Mouse (Mus musculus): ENCODE data around the gene Serpinb1b. TPM values are rescaled to one million over a fixed set of nuclear protein-coding genes. Genes with fewer than 3 reads are reported as not detected.
A peak's percentile ranks its signal among the peaks of the same experiment; 100 is the strongest.
"Not testable (repeated sequence)": the region's sequence is repeated elsewhere in the genome, so short reads cannot be mapped to it uniquely, and the experiment has no call there.

Serpinb1b gene
- 0.73 and 0.85 TPM in 2 replicates for polyA plus RNA-seq (2015; fragmentation: Nextera tagmentation; extraction: Ambion mirVana)

GRCm38 (mm10) chr13:33078056-33078705 is at the start of gene Serpinb1b:
Gene Serpinb1b, plus strand, starts transcription at chr13:33078575.
- DNase-seq (ENCODE audit: low spot score): no peak

GRCm38 (mm10) chr13:33029478-33029877 is 48.9 kb upstream of the Serpinb1b start:
- DNase-seq (ENCODE audit: low spot score): not testable (repeated sequence)

- DNase-seq (ENCODE audit: low spot score): no peak
Observed at GRCm38 (mm10) chr13:33030281-33030680, 48.1 kb upstream of the Serpinb1b start.

- no peak for DNase-seq (ENCODE audit: low spot score)
Observed at GRCm38 (mm10) chr13:33035506-33035905, 42.9 kb upstream of the Serpinb1b start.

- no peak for DNase-seq (ENCODE audit: low spot score)
Observed at GRCm38 (mm10) chr13:33043542-33043941, 34.8 kb upstream of the Serpinb1b start.

- DNase-seq (ENCODE audit: low spot score): no peak
Observed at GRCm38 (mm10) chr13:33047234-33047633, 31.1 kb upstream of the Serpinb1b start.

- no peak for DNase-seq (ENCODE audit: low spot score)
Observed at GRCm38 (mm10) chr13:33048187-33048586, 30.2 kb upstream of the Serpinb1b start.

GRCm38 (mm10) chr13:33051697-33052096 is 26.7 kb upstream of the Serpinb1b start:
- DNase-seq (ENCODE audit: low spot score): no peak

GRCm38 (mm10) chr13:33063048-33063447 is 15.3 kb upstream of the Serpinb1b start:
- no peak for DNase-seq (ENCODE audit: low spot score)

GRCm38 (mm10) chr13:33067387-33067977 is 10.9 kb upstream of the Serpinb1b start:
- DNase-seq (ENCODE audit: low spot score): no peak

- no peak for DNase-seq (ENCODE audit: low spot score)
Observed at GRCm38 (mm10) chr13:33068164-33068563, 10.2 kb upstream of the Serpinb1b start.

- DNase-seq (ENCODE audit: low spot score): no peak
Observed at GRCm38 (mm10) chr13:33071776-33072175, 6.6 kb upstream of the Serpinb1b start.

- DNase-seq (ENCODE audit: low spot score): peak; percentile 42
Observed at GRCm38 (mm10) chr13:33074029-33074428, 4.3 kb upstream of the Serpinb1b start.

GRCm38 (mm10) chr13:33076247-33076646 is 2.1 kb upstream of the Serpinb1b start:
- DNase-seq (ENCODE audit: low spot score): no peak

GRCm38 (mm10) chr13:33077026-33077685 is 1.2 kb upstream of the Serpinb1b start:
- DNase-seq (ENCODE audit: low spot score): no peak

- peak; percentile 38 for DNase-seq (ENCODE audit: low spot score)
Observed at GRCm38 (mm10) chr13:33079391-33079790, 1.0 kb downstream of the Serpinb1b start.

GRCm38 (mm10) chr13:33080356-33080755 is 2.0 kb downstream of the Serpinb1b start:
- DNase-seq (ENCODE audit: low spot score): no peak

- no peak for DNase-seq (ENCODE audit: low spot score)
Observed at GRCm38 (mm10) chr13:33083834-33084233, 5.5 kb downstream of the Serpinb1b start.

- no peak for DNase-seq (ENCODE audit: low spot score)
Observed at GRCm38 (mm10) chr13:33084975-33085694, 6.8 kb downstream of the Serpinb1b start.

GRCm38 (mm10) chr13:33085695-33086432 is 7.5 kb downstream of the Serpinb1b start:
- DNase-seq (ENCODE audit: low spot score): no peak

- no peak for DNase-seq (ENCODE audit: low spot score)
Observed at GRCm38 (mm10) chr13:33089566-33089965, 11.2 kb downstream of the Serpinb1b start.

Measured in thymus, postnatal 0 days (tissue).